Mouse (Mus musculus): ENCODE data around the gene Elavl3. TPM values are rescaled to one million over a fixed set of nuclear protein-coding genes. Genes with fewer than 3 reads are reported as not detected.

The Elavl3 gene
- 0.06 TPM for polyA plus RNA-seq (2012; fragmentation: generic; extraction: Trizol)

GRCm38 (mm10) chr9:22051958-22052254 lies at the start of gene Elavl3:
Elavl3 (minus strand) TSS chr9:22052023.
- Histone ChIP-seq H3K36me3 (ENCODE audit: control insufficient read depth, insufficient read depth) (no peaks in the 10 kb centered on the region), H3K4me3 (no peak within 1 kb of the TSS), H3K79me2 (ENCODE audit: control insufficient read depth, insufficient read depth) (no peaks in the 10 kb centered on the region), H3ac (ENCODE audit: control insufficient read depth, insufficient read length) (no peak within 1 kb of the TSS), H3K27me3 (ENCODE audit: control insufficient read depth, insufficient read depth, insufficient read length) (peaks cover 42% of the 10 kb centered on the region), H3K4me2 (ENCODE audit: low read depth) (no peak within 1 kb of the TSS)
- TF ChIP-seq MYOG (IDR thresholded peaks at IDR 0.05; ENCODE audit: control insufficient read depth in 1 of 3, insufficient read depth in 1 of 3, insufficient read length in 2 of 3, low read depth in 2 of 3) (no peak), MAX (IDR thresholded peaks at IDR 0.05; ENCODE audit: low read depth) (no peak), TCF12 (IDR thresholded peaks at IDR 0.05; ENCODE audit: insufficient read depth, poor library complexity, severe bottlenecking) (no peak), E2F4 (IDR thresholded peaks at IDR 0.05; ENCODE audit: insufficient read depth) (no peak), MYOD1 (IDR thresholded peaks at IDR 0.05; ENCODE audit: control insufficient read depth in 1 of 3, insufficient read length in 2 of 3, low read depth in 2 of 3) (no peak), TCF3 (IDR thresholded peaks at IDR 0.05; ENCODE audit: insufficient read length, low read depth) (no peak), SRF (IDR thresholded peaks at IDR 0.05; ENCODE audit: control insufficient read depth, insufficient read length, low read depth) (no peak), POLR2AphosphoS2 (IDR thresholded peaks at IDR 0.05; ENCODE audit: insufficient read length, low read depth) (no peak), CEBPB (IDR thresholded peaks at IDR 0.05; ENCODE audit: insufficient read depth, poor library complexity, severe bottlenecking) (no peak), POLR2A (IDR thresholded peaks at IDR 0.05; ENCODE audit: insufficient read length, low read depth) (no peak), REST (IDR thresholded peaks at IDR 0.05; ENCODE audit: insufficient read depth, insufficient read length) (no peak), USF1 (IDR thresholded peaks at IDR 0.05; ENCODE audit: low read depth) (no peak)

- no peak overlapping the region for H3K4me3 ChIP-seq
- H3K36me3 ChIP-seq (ENCODE audit: control insufficient read depth, insufficient read depth) = no peaks in the 10 kb centered on the region
- no peaks in the 10 kb centered on the region for H3K79me2 ChIP-seq (ENCODE audit: control insufficient read depth, insufficient read depth)
- H3ac ChIP-seq (ENCODE audit: control insufficient read depth, insufficient read length) = no peak overlapping the region
- H3K27me3 ChIP-seq (ENCODE audit: control insufficient read depth, insufficient read depth, insufficient read length) = no peaks in the 10 kb centered on the region
- H3K4me2 ChIP-seq (ENCODE audit: low read depth) = peak overlapping the region; percentile 45
- TF ChIP-seq MYOD1 (IDR thresholded peaks at IDR 0.05; ENCODE audit: control insufficient read depth in 1 of 3, insufficient read length in 2 of 3, low read depth in 2 of 3) = no peak
- peak; percentile 57 for TF ChIP-seq SRF (IDR thresholded peaks at IDR 0.05; ENCODE audit: control insufficient read depth, insufficient read length, low read depth)
Observed at GRCm38 (mm10) chr9:22099922-22100321, 48.1 kb upstream of the Elavl3 start.

GRCm38 (mm10) chr9:22098993-22099696 lies 47.3 kb upstream of the Elavl3 start, which contains the start of gene Cnn1:
Cnn1 (plus strand) TSS chr9:22099216.
- Histone ChIP-seq H3K27me3 (ENCODE audit: control insufficient read depth, insufficient read depth, insufficient read length) (no peaks in the 10 kb centered on the region), H3K36me3 (ENCODE audit: control insufficient read depth, insufficient read depth) (no peaks in the 10 kb centered on the region), H3K4me3 (no peak within 1 kb of the TSS), H3ac (ENCODE audit: control insufficient read depth, insufficient read length) (no peak within 1 kb of the TSS), H3K4me2 (ENCODE audit: low read depth) (peak within 1 kb of the TSS; percentile 45), H3K79me2 (ENCODE audit: control insufficient read depth, insufficient read depth) (no peaks in the 10 kb centered on the region)
- TF ChIP-seq SRF (IDR thresholded peaks at IDR 0.05; ENCODE audit: control insufficient read depth, insufficient read length, low read depth) (no peak), USF1 (IDR thresholded peaks at IDR 0.05; ENCODE audit: low read depth) (no peak), MYOD1 (IDR thresholded peaks at IDR 0.05; ENCODE audit: control insufficient read depth in 1 of 3, insufficient read length in 2 of 3, low read depth in 2 of 3) (no peak), REST (IDR thresholded peaks at IDR 0.05; ENCODE audit: insufficient read depth, insufficient read length) (no peak), TCF12 (IDR thresholded peaks at IDR 0.05; ENCODE audit: insufficient read depth, poor library complexity, severe bottlenecking) (no peak), MAX (IDR thresholded peaks at IDR 0.05; ENCODE audit: low read depth) (no peak), TCF3 (IDR thresholded peaks at IDR 0.05; ENCODE audit: insufficient read length, low read depth) (no peak), MYOG (IDR thresholded peaks at IDR 0.05; ENCODE audit: control insufficient read depth in 1 of 3, insufficient read depth in 1 of 3, insufficient read length in 2 of 3, low read depth in 2 of 3) (no peak)

- Histone ChIP-seq H3K36me3 (ENCODE audit: control insufficient read depth, insufficient read depth) (no peaks in the 10 kb centered on the region), H3K27me3 (ENCODE audit: control insufficient read depth, insufficient read depth, insufficient read length) (no peaks in the 10 kb centered on the region), H3ac (ENCODE audit: control insufficient read depth, insufficient read length) (no peak overlapping the region), H3K79me2 (ENCODE audit: control insufficient read depth, insufficient read depth) (no peaks in the 10 kb centered on the region), H3K4me3 (peak overlapping the region; percentile 3), H3K4me2 (ENCODE audit: low read depth) (peak overlapping the region; percentile 59)
- no peak for TF ChIP-seq E2F4 (IDR thresholded peaks at IDR 0.05; ENCODE audit: insufficient read depth)
- TF ChIP-seq SRF (IDR thresholded peaks at IDR 0.05; ENCODE audit: control insufficient read depth, insufficient read length, low read depth) = peak; percentile 47
Observed at GRCm38 (mm10) chr9:22095854-22096307, 44.1 kb upstream of the Elavl3 start.

GRCm38 (mm10) chr9:22092746-22093145 lies 40.9 kb upstream of the Elavl3 start:
- Histone ChIP-seq H3K36me3 (ENCODE audit: control insufficient read depth, insufficient read depth) (no peaks in the 10 kb centered on the region), H3K4me2 (ENCODE audit: low read depth) (no peak overlapping the region), H3ac (ENCODE audit: control insufficient read depth, insufficient read length) (no peak overlapping the region), H3K79me2 (ENCODE audit: control insufficient read depth, insufficient read depth) (no peaks in the 10 kb centered on the region), H3K4me3 (no peak overlapping the region), H3K27me3 (ENCODE audit: control insufficient read depth, insufficient read depth, insufficient read length) (no peaks in the 10 kb centered on the region)
- TF ChIP-seq POLR2A (IDR thresholded peaks at IDR 0.05; ENCODE audit: insufficient read length, low read depth) = no peak
- no peak for TF ChIP-seq E2F4 (IDR thresholded peaks at IDR 0.05; ENCODE audit: insufficient read depth)
- no peak for TF ChIP-seq TCF12 (IDR thresholded peaks at IDR 0.05; ENCODE audit: insufficient read depth, poor library complexity, severe bottlenecking)
- TF ChIP-seq REST (IDR thresholded peaks at IDR 0.05; ENCODE audit: insufficient read depth, insufficient read length) = no peak
- TF ChIP-seq MYOG (IDR thresholded peaks at IDR 0.05; ENCODE audit: control insufficient read depth in 1 of 3, insufficient read depth in 1 of 3, insufficient read length in 2 of 3, low read depth in 2 of 3) = no peak
- no peak for TF ChIP-seq CEBPB (IDR thresholded peaks at IDR 0.05; ENCODE audit: insufficient read depth, poor library complexity, severe bottlenecking)
- TF ChIP-seq MAX (IDR thresholded peaks at IDR 0.05; ENCODE audit: low read depth) = no peak
- no peak for TF ChIP-seq USF1 (IDR thresholded peaks at IDR 0.05; ENCODE audit: low read depth)
- TF ChIP-seq TCF3 (IDR thresholded peaks at IDR 0.05; ENCODE audit: insufficient read length, low read depth) = no peak
- TF ChIP-seq POLR2AphosphoS2 (IDR thresholded peaks at IDR 0.05; ENCODE audit: insufficient read length, low read depth) = no peak
- TF ChIP-seq SRF (IDR thresholded peaks at IDR 0.05; ENCODE audit: control insufficient read depth, insufficient read length, low read depth) = no peak
- no peak for TF ChIP-seq MYOD1 (IDR thresholded peaks at IDR 0.05; ENCODE audit: control insufficient read depth in 1 of 3, insufficient read length in 2 of 3, low read depth in 2 of 3)

Measured in myocyte (in vitro differentiated cells).